Mouse (Mus musculus) kidney, postnatal 10 days (tissue): Measurements from ENCODE around the gene Vasp.

Experiments
- DNase-seq: peaks from one replicate; pipeline ENCODE4 v3.0.0; 2021; ENCODE audit warnings: mixed read lengths

Gene Vasp

DNA sequence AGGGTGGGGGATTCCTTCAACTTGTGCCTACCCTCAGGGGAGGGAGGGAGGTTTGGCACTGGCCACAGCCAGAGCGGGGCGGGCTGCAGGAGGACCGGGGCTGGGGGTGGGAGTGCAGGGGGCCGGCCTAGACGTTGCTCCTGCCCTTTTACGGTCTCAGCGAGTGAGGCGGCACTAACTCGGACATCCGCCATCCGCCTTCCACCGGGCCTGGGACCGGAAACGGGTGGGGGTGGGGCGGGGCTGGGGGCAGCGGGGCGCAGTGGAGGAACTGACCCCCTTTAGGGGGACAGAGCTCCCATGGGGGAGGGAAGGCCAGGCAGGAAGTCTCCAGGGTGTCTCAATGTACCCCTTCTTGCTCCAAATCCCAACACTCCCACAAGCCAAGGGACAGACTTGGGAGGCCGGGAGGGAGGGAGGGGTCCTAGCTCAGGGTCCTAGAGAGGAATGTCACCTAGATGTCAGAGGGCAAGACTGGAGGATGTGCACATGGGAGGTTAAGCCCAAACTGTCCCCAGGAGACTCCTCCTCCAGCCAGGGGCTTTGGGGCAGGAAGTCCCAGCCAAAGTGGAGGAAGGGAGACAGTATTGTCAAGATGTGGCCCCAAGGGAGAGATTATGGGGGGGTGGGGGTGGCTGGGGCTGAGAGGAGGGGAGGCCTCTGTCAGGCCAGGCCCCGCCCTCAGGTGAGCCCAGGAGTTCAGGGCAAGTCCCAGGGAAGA, 1.7 kb downstream of the Vasp start:
- peak; percentile 92 for DNase-seq

DNA sequence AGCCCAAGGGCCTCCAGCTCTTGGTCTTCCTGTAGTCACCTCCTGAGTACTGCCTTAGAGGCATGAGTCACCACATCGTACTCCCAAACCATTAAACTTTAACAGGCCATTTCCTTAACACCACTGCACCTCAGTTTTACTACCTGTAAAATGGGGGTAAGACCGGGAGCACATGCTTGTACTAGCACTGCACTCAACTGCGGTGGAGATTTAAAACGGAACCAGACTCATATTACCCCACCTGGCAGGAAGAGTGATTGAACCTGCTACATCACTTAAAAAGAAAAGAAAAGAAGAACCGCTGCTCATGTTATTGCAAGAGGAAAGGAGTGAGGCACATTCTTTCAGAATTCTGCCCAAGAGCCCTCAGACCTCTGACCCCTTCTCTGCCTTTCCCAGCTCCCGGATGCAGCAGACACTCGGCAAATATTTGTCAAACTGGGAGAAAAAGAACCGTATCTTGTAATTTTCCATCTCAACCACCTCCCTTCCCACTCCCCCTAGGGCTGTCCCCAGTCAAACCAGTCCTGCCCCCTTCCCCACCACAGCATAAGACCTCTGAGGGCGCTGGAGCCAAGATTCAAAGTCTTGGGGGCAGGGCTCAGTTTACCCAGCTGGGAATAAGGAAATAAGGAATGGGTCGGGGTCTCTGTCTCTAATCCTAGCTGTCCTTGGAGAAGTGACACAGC, 2.5 kb downstream of the Vasp start:
- peak; percentile 61 for DNase-seq

DNA sequence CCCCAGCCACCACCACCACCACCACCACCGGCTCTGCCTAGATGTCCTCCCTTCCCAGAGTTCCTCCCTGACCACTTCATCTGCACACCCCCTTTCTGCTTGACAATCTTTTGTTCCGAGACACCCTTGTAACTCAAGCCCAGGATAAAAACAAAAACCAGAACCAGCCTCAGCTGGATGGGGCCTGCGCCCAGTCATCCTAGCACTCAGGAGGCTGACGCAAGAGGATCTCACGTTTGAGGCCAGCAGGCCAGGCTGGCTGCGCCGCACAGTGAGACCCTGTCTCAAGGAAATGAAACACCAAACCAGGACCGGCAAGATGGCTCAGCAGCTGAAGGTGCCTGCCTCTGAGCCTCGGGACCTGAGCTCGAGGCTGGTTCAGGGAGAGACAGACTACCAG, 4.6 kb downstream of the Vasp start:
- DNase-seq, result no peak

DNA sequence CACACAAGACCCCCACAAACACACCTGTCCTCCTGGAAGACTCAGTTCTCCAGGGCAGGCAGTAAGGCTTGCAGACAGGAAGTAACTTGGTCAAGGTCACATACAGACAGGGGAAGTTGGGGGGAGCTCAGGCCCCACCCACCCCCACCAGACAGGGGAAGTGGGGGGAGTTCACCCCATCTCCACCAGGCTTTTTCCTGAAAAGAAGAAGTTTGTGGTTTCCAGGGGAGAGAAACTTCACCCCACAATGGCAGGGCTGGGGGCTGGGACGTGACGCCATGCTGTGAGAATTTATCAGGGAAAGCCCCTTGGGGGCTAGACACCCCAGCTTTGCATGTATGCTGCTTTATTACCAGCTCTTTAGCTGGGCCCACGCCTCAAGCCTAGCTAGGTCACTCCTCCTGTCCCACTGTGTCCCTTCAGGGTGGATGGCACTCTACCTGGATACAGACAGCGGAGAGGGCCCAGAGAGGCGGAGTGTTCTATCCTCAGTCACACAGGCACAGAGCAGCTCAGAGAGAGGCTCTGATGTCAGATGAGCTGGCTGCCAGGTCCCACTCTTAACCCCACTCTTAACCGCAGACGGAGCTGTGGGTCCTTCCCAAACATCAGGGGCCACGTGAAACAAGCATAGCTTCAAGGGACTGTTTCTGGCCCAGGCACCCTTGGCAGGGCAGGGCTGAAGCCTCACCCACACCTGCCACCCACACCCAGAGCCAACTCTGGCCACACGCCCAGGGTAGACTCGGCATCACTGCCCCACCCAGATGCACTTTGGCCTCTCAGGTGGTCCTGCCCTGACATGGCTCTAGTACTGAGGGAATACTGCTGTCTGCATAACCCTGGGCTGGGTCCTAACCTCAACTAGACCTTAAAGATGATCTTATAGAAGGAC, 5.4 kb downstream of the Vasp start:
- DNase-seq, result peak; percentile 59

DNA sequence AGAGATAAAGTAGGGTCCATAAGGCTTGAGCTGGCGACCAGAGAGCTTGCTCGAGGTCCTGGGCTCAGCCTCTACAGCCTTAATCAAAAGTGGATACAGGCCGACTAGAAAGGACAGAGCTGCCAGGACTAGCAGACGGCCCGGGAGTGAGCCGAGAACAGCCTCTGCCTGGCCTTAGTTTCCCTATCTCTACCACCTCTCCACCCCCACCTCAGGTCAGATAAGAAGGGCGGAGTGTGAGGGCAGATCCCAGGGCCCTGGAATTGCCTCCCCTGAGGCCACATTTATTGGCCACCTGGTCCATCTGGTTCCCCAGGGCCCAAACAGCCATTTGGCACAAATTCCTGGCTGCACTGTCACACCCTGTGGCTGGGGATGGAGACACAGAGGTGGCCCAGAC, 6.5 kb downstream of the Vasp start:
- DNase-seq, result no peak

- no peak for DNase-seq
These were observed 13.3 kb downstream of the Vasp start for GRCm38 (mm10) chr7:19258336-19258735.

DNA sequence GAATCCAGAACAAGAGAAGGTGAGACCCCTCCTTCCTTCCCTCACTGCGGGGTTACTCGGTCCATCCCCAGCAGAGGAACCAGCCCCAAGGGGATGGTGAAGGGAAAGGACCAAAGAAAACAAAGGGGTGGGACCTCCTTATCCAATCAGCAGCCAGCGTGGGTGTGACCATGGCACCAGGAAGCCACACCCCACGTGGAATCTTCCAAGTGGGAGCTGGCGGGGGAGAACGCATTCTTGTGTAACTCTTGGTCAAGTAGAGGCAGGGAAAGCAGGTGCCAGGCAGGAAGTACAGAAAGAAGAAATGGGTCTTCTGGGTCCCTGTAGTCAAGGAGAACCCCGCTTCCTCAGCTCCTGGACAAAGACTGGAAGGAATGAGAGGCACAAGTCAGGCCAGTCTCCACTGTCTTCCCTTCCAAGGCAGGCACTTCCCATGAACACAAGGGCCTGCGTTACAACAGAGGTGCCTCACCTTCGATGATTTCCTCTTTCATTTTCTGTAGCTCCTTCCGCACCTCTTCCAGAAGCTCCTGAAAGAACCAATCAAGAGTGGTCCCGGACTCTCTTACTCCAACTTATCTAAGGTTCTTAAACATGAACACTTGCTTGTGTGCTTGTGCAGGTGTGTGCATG, 14.1 kb downstream of the Vasp start:
- DNase-seq, result peak; percentile 83

DNA sequence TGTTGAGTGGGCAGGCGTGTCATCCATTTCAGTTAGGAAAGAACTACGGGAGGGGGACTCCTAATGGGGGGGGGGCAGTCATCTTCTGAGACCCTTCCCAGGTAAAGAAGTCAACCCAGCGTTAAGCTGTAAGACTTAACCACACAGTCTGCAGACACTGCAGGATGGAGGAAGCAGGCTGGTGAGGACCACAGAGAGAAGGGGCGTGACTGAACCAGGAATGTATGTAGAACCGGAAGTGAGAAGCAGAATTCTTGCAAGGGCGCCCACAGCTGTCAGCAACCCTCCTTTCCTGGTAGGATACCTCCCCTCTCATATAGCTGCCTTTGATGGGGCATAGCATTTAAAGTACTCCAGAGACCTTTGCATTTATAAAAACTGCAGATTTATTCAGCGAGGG, 15.1 kb downstream of the Vasp start:
- no peak for DNase-seq

- DNase-seq, result no peak
These were observed 16.2 kb downstream of the Vasp start for GRCm38 (mm10) chr7:19255395-19255794.

DNA sequence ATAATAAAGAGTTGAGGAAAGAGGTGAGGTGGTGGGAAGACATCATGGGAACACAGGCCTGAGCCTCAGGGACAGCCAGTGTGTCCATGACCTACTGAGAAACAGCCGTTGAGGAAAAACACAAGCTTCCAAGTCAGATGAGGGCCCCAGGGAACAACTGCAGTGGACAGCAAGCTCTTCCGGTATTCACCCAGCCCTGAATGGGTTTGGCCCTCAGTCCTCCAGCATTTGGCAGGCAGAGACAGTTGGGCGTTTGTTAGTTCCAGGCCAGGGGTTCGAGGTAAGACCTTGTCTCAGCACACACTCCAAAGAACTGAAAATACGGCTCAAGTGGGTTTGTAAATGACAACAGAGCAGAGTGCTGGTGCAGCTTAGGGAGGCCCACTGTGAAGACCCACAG, 18.2 kb downstream of the Vasp start:
- DNase-seq, result no peak

GRCm38 (mm10) chr7:19252078-19252477, 19.5 kb downstream of the Vasp start:
- no peak for DNase-seq

DNA sequence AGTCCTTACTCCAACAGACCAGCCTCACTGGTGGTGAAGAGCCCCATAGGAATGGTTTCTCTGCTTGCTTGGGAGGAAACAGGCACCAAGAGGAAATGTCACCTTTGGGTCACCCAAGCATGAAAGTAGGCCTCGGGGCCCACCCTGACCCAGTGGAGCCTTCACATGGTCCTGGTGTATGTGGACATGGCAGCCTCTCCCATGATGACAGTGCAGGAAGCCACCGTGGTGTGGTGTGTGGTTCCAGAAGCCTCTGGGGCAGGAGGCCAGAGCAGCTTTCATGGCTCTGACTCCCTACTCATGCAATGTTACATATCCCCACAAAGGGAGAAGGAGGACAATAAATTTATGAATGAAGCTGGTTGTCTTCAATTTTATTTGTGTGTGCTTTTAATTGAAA, 24.1 kb downstream of the Vasp start:
- DNase-seq, result no peak

DNA sequence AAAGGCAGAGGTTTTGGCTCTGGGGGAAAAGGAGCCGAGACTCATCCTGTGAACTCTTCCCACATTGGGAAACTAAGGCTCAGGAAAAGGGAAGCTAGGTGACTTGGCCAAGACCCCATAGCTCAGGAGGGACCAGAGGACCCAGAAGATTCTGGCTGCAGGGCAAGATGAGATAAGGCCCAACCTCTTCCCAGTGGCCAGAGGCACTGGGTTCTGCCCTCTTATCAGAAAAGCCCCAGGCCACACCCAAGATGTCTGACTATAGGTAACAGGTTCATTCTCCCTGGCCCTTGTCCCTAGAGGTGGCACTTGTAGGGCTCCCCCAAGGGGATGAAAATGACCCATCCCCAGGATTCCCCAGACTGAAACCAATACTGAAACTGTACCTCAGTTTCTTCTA, 24.8 kb downstream of the Vasp start:
- DNase-seq, result no peak

- no peak for DNase-seq
These were observed 26.5 kb downstream of the Vasp start for GRCm38 (mm10) chr7:19245083-19245482.

DNA sequence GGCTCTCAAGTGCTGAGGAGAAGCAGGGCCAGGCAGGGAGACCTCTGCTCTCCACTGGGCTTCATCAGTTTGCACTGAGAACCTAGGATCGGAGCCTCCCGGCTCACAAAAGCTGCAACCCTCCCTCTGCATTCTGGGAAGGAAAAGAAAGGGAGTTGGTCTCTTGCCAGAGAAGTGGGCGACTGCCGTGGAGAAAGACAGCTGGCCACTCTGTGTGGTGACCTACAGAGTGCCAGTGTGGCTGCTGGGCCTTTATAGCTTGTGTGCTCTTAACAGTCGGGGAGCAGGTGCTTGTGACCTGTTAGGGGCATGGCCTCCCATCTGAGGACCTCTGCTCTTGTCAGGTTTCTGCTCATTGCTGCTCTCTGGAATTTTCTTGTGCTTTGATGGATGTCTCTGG, 27.8 kb downstream of the Vasp start:
- DNase-seq, result no peak

- DNase-seq, result no peak
These were observed 29.6 kb downstream of the Vasp start for GRCm38 (mm10) chr7:19242005-19242404.

DNA sequence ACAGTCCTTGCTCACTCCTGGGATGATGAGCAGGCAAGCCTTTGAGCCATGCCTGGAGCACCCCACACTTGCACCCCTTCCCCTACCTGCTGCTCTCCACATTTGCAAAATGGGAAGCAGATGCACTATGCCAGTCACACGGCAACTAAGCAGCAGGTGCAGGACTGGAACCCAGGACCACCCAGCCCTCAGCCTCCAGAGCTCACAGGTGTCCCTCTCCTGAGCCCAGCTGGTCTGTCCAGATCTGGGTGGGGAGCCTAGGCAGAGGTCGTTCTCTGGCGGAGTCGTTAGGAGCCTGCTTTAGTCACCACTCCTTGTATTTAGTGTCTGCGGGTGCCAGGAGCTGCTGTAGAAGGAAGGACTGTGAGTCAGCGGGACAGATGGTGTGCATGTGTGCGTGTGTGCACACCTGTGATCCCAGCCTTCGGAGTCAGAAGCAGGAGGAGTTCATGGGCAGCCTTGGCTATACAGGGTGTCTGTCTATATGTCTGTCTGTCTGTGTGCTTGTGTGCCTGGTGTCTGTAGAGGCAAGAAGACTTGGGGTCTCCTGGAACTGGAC, 30.6 kb downstream of the Vasp start:
- DNase-seq, result no peak

GRCm38 (mm10) chr7:19239986-19240385, 31.6 kb downstream of the Vasp start:
- DNase-seq, result no peak

DNA sequence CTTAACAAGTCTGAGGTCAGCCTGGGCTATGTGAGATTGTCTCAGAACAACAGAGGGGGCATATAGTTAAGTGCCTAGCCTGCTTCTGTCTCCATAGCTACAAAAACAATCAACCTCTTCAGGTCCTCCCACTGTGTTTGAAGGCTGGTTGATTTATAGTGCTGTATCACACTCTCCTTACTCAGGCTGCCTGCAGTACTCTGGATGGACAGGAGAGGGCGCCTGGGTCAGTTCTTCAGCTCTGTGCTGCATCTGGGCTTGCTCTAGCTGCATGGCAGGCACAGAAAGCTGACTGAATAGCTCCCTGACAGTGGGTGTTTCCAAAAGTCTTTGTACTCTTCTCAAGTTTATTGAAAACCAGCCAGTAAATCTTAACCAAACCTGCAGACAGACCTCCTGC, 32.2 kb downstream of the Vasp start:
- peak; percentile 94 for DNase-seq

- DNase-seq, result no peak
These were observed 33.3 kb downstream of the Vasp start for GRCm38 (mm10) chr7:19238344-19238743.

DNA sequence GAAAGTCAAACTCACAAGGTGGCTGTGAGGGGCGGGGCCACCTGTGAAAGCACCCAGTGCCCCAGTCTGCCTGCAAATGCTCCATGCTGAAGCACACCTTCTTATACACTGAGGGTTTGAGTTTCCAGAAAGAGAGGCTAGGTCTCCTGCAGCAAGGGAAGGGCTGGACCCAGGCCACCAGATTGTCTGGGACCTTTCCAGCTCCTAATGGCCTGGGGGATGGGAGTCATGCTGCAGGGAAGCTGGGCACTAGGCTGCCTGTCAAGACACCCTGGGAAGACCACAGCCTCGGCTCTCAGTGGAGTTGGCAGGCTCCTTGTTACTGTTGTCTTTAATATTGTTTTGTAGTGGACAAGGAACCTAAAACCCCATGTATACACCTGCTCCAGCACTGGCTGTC, 35.2 kb downstream of the Vasp start:
- no peak for DNase-seq

DNA sequence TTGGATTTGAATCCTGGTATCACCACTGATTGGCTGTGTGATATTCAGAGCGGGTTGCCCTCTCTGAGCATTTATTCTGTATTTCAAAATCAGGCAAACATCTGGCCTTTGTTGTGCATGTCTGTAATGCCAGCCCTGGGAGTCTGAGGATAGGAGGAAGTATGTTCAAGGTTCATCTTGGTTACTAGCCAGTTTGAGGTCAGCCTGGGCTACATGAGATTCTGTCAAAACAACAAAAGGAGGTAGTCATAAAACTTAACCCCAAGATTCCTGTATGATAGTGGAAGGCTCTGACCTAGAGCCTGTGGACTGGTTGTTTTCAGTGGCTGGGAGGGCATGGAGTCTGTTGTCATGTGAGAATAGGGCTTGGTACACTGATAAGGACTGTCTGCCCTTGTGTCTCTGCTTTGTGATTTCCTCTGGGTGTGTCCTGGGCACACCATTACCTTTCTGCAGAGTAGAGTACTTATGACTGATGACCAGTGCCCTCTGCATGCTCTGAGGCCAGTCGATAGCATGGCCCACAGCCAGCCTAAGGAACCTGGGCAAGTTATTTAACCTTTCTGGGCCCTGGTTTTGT, 36.4 kb downstream of the Vasp start:
- no peak for DNase-seq

DNA sequence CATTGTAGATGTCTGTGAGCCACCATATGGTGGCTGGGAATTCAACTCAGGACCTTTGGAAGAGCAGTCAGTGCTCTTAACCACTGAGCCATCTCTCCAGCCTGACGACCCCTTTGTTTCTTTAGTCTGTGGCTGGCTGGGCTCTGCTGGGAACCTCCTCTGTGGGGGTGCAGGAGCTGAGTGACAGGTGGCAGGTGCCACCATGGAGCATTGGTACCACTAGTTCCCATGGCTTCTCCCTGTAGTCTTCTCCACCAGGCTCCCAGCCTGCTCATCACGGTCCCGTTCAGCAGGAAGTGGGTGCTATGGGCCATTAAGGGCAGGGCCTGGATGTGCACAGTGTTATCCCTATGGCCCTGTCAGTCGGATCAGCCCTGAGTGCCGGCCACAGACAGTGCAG, 37.0 kb downstream of the Vasp start:
- DNase-seq, result no peak
